Mouse (Mus musculus): ENCODE results near the gene Prpf40b.

DNA sequence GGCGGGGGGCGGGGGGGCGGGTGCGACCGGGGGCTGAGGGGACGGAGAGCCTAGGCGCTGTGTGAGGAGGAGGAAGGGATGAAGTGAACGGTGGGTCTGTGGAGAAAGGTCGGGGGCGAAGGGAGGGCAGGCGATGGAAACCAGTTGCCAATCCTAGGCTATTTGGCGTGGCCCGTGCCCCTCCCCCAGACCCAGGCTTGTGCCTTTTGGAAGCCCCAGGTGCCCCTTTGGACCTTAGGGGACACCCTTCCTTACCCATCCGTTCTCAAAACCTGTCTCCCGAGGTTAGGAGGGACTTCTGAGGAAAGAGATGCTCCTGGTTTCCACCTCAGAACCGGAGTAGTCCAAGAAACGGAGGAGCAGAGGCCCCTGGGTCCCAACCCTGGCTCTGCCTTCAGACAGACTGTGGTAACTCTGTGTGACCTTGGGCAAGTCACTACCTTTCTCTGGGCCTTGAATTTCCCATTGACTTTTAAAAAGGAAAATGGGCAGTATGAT is 646 bp downstream of the Prpf40b start, which contains the start of gene Fam186b:
- TF ChIP-seq POLR2A (IDR thresholded peaks at IDR 0.05; ENCODE audit: extremely low read depth, insufficient read depth, low read length) (no peak), CTCF (IDR thresholded peaks at IDR 0.05; ENCODE audit: extremely low read depth, insufficient read depth, low read length) (no peak)

Data from cortical plate, adult 2 months (tissue).